Mouse (Mus musculus) lung, postnatal 4 days (tissue): Measurements from ENCODE around the gene Zfp39.

Experiments
- DNase-seq, 2 experiments: peaks; one replicate each; pipeline ENCODE4 v3.0.0; 2021

Zfp39 gene

DNA sequence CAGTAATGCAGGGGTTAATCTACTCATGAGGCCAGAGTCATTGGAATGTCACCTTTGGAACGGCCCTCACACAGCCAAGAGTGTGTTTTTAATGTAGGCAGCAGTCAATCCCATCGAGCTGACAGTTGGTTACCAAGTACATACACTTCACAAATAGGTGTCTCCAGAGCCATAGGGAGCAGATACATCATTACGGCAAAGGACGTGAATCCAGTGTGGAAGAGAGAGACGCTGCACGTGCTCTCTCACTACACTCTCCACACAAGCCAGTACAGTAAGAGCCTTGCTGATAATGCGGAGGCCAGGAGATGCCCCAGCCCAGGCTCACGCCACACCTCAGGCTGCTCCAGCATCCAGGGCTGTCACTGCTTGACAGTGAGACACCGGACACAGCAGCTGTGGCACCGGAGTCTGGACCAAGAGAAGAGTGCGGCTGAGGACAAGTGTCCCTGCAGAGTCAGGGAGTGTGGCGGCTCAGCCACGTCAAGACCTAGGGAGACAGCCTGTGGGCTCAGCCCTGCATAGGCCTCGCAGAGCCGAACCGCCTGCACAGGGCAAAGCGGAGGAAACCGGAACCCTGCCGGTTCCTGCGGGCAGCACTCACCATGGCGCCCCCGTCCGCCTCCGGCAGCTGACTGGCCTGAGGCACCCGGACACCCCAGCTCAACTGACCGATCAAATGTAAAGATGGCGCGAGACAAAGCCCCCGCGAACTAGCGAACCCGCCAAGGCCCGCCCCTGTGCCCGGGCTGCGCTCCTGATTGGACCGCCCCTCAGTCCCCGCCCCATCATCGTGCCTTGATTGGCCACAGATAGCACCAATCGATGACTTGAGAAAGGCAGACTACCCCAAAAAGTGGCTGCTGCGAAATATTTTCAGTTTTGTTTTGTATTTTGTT is at the start of gene Zfp39:
Gene Zfp39 (minus strand): TSS at position 715 of the 899 bp plus-strand sequence.
- peak; percentile 97 to 98 for DNase-seq

GRCm38 (mm10) chr11:58953351-58954169 is 49.5 kb upstream of the Zfp39 start:
- DNase-seq: peak in 1 of 2 experiments; percentile 38

DNA sequence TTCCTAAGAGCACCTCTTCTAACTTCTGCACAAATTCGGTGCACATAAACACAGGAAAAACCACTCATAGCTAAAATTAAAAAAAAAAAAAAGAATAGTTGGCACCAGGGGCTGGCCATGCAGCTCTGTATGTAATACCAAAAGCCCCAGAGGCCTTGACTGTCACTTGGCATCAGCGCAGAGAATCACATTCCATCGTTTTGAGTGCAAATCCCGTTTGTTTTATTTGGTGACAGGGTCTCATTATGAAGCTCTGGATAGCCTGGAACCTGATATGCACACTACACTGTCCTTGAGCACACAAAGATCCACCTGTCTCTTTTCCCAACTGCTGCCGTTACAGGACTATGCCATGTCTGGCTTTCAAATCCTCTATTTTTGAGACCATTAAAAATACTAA is 47.2 kb upstream of the Zfp39 start:
- no peak for DNase-seq

- DNase-seq: no peak
Observed at GRCm38 (mm10) chr11:58949480-58950431, 45.7 kb upstream of the Zfp39 start.

- DNase-seq: peak in 1 of 2 experiments; percentile 45
Observed at GRCm38 (mm10) chr11:58948542-58949479, 44.8 kb upstream of the Zfp39 start, which contains the start of gene Hist3h2ba. Gene Hist3h2ba, plus strand, starts transcription at chr11:58948920.

DNA sequence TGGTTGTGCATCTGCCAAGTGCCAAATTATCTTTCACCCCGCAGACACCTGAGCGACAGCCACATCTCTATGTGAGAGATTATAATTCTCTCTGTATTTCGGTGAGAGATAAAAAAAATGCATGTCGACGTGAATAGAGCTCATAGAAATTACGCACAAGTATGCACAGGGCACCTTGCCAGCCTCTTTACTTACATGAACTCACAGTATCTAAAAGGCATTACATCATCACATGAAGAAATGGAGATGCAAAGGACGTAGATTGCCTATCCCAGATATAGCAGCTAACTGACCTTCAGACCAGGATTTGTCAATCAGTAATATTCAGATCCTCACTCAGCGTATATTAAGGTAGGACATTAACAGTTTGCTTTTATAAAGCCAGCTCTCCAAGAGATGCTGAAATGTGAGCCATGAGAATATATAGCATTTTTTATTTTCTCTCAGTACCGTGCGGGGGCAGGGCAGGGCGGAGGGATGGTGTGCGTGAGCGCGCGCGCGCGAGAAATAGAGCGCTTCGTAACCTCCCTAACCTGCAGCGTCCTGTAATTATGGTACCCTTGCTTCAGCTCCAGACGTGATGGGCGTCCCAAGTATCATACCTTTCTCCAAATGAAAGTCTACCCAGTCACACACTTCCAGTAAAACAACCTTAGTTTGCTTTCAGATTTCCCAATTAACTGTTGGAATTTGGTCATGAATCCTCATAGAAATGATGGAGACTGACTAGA is 43.9 kb upstream of the Zfp39 start:
- DNase-seq: no peak

DNA sequence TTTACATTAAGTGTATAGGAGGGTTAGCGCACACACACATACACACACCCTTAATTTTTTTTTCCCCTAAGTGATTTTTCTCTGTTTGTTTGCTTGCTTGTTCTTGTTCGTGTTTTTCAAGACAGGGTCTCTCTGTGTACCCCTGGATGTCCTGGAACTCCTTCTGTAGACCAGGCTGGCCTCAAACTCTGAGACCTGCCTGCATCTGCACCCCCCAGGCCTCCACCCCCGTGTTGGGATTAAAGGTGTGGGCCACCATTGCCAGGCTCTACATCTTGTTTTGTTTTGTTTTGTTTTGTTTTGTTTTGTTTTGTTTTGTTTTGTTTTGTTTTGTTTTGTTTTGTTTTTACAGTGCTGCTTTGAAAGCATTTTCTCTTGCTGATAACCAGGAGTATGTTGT is 43.3 kb upstream of the Zfp39 start:
- DNase-seq: no peak

DNA sequence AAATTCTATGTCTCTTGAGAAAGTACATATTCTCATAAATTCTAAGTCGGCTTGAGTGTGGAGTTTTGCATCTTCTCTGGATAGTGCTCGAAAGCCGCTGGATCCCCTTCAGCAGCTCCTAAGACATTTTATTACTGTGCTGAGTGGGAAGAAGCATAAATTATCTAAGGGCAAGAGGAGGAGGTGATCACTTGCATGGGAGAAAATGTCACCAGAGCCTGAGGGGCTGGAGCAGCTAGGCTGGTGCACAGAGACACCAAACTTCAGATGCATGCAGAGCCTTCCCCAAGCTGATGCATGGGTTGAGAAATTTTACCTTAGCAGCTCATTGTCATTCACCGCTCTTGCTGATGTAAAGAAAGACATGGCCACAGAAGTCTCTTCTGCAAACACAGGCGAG is 40.1 kb upstream of the Zfp39 start:
- no peak for DNase-seq

GRCm38 (mm10) chr11:58939088-58939439 is 35.0 kb upstream of the Zfp39 start:
- DNase-seq: no peak

GRCm38 (mm10) chr11:58938322-58939087 is 34.5 kb upstream of the Zfp39 start, which contains the start of gene Rnf187:
Gene Rnf187, minus strand, starts transcription at chr11:58938916.
- peak; percentile 93 to 95 for DNase-seq

DNA sequence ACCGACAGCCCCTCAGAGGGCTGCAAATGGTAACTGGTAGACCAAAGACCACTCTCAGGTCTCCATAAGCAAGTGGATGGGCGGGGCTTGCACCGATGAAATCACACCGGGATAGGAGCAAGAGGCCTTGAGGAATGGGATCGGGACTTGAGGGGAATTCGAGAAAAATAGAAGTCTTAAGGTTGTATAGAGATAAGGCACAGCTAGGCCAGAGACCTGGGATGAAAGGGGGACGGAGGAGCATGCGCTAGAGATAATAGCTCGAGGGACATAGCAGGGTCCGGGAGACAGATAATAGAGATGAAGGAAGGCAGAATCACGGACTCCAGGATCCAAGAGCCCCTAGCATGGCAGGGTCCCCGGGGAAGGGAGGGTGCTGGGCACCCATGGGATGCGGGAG is 33.9 kb upstream of the Zfp39 start:
- DNase-seq: no peak

- DNase-seq: no peak
Observed at GRCm38 (mm10) chr11:58931576-58931975, 27.6 kb upstream of the Zfp39 start.

GRCm38 (mm10) chr11:58930254-58930653 is 26.2 kb upstream of the Zfp39 start:
- no peak for DNase-seq

DNA sequence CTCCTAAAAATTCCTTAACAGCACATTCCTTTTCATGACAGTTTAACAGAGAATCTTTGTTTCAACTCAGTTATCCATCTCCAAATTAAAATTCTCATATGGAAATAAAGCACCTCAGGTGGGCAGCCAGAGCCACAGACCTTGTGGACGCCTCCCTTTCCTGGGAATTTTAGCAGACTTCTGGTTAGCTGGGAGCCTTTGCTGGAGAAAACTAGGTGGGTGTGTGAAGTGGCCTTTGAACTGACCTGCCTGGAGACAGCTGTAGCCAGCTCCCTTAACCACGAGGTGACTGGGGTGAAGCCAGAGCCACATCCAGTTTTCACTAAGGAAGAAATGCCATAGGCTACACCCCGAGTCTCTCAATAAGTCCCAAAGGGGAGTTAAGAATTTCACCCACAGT is 25.6 kb upstream of the Zfp39 start:
- DNase-seq: no peak

GRCm38 (mm10) chr11:58929055-58929454 is 25.0 kb upstream of the Zfp39 start:
- DNase-seq: no peak

DNA sequence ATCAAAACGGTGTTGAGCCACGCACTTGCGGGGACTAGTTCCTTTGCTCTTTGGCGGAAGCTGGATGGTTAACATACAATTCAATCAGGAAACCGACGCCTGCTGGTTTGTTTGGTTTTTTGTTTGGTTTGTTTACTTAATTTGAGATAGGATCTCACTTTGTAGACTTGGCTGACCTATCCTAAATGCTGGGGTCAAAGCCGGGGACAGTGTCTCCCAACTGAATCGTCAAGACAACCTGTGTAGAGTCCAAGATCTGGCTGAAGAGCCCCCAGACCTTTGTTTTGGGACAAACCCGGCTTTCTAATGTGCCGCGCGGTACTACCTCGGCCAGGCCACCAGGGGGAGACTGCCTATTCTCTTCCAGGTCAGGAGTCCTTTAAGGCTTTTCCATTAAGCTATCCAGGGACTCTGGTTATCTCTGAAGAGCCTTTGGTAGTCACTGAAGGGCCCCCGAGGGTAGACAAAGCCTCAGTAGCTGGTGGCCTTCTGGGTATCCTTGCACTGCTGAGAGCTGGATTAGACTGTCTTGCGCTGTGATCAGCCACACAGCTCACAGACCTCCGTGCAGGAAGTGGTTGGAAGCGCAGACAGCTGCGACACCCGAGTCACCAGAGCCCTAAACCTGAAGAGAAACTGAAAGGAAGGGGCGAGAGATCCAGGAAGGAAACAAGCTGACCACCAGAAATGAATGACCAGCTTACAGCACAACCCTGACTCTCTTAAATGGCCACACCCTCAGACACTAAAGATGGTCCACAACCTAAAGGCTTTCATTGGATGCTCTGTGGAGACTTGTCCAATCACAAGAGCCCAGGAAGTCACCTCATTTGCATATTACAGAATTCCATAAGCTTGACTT is 24.0 kb upstream of the Zfp39 start:
- peak; percentile 64 to 70 for DNase-seq

DNA sequence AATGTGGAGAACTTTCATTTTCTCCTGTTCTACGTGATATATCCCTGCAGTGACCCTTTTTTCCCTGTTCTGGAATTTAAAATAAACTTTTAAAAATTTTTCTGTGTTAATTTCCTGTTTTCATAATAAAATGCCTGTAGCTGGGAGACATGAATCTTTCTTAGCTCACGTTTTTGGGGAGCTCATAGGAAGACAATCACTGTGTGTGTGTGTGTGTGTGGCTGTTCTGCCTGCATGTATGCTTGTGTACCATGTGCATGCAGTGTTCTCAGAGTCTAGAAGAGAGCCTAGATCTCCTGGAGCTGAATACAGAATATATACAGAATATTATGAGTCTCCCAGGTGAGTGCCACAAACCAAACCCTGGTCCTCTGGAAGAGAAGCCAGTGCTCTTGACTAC is 23.0 kb upstream of the Zfp39 start:
- DNase-seq: no peak

GRCm38 (mm10) chr11:58926651-58927050 is 22.6 kb upstream of the Zfp39 start:
- DNase-seq: no peak

- DNase-seq: no peak
Observed at GRCm38 (mm10) chr11:58922420-58922819, 18.4 kb upstream of the Zfp39 start.
